ENCODE assay signal across 16 mouse cellular contexts in the genomic region with DNA sequence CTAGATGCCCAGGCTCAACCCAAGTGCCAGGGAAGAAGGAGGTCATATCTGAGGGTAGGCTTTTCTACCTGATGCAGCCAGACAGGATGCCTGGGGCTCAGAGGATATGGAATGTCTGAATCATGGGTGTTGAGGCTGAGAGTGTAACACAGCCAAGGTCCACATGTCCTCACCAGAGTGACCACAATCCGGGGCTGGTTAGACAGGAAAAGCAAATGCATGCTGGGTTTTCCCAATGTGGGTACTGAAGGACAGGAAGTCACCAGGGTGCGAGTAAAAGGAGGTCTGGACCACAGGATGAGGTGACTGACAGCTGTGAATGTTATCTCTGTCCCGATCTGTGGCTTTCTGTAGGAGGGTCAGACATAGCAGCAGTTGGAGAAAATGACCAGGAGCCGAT.
"Had no signal": no experiment of that assay in that cellular context is flagged by ENCODE, and none has a peak within 500 bp of the region (broad histone marks: within the 10 kb centered on the region; RNA-seq: fewer than 3 reads in every experiment).

No protein-coding gene starts in this region.

- DNase-seq: kidney, adult 8-10 months; kidney, postnatal 10 days; kidney, postnatal 4 days; liver; liver, embryonic 13.5 days; liver, postnatal 0 days; lung, postnatal 14 days; midbrain, embryonic 14.5 days had no signal

- ATAC-seq: intestine, embryonic 16.5 days; liver, postnatal 0 days had no signal

- H3K4me1 ChIP-seq: limb, embryonic 12.5 days; liver, embryonic 13.5 days; lung, embryonic 15.5 days; midbrain, embryonic 10.5 days; neural tube, embryonic 12.5 days; stomach, embryonic 15.5 days had no signal

- H3K4me3 ChIP-seq: left cerebral cortex, adult 2 months; limb, embryonic 12.5 days; liver, embryonic 13.5 days; lung, embryonic 15.5 days; midbrain, embryonic 10.5 days; myocyte; neural tube, embryonic 12.5 days; stomach, embryonic 15.5 days had no signal

- H3K36me3 ChIP-seq: limb, embryonic 12.5 days; liver, embryonic 13.5 days; lung, embryonic 15.5 days; midbrain, embryonic 10.5 days; neural tube, embryonic 12.5 days; stomach, embryonic 15.5 days had no signal

- H3K27ac ChIP-seq: left cerebral cortex, adult 2 months; limb, embryonic 12.5 days; liver, embryonic 13.5 days; lung, embryonic 15.5 days; midbrain, embryonic 10.5 days; neural tube, embryonic 12.5 days; stomach, embryonic 15.5 days had no signal

- H3K4me2 ChIP-seq: limb, embryonic 12.5 days; liver, embryonic 13.5 days; lung, embryonic 15.5 days; neural tube, embryonic 12.5 days; stomach, embryonic 15.5 days had no signal

- H3K27me3 ChIP-seq: limb, embryonic 12.5 days; liver, embryonic 13.5 days; lung, embryonic 15.5 days; neural tube, embryonic 12.5 days; stomach, embryonic 15.5 days had no signal

- H3K9ac ChIP-seq: limb, embryonic 12.5 days; liver, embryonic 13.5 days; liver, postnatal 0 days; lung, embryonic 15.5 days; neural tube, embryonic 12.5 days; stomach, embryonic 15.5 days had no signal

- H3K9me3 ChIP-seq: liver, embryonic 13.5 days; lung, embryonic 15.5 days; midbrain, embryonic 10.5 days; neural tube, embryonic 12.5 days; stomach, embryonic 15.5 days had no signal
